Mouse (Mus musculus): ENCODE measurements around the gene Gm4791. TPM values are rescaled to one million over a fixed set of nuclear protein-coding genes. Genes with fewer than 3 reads are reported as not detected.

Gm4791 gene
- polyA plus RNA-seq, 1 experiment from 2014 or later = not detected

DNA sequence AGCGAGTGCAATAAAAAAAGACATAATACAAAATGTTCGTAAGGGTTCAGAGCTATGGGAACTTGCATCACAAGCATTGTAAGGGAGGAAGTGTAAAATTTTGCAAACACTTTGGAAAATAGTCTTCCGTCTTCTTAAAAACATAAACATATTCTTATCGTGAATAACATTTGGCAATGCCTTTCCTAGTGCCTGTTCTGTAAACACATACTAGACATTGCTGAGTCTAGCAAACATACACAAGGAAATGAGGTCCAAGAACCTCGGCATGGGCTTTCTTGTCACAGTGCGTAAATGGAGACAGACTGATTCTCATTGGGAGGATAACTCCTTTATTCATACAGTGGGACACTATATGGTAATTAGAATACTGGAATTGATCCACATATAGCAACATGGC is 43.0 kb downstream of the Gm4791 start:
- Histone ChIP-seq H3K4me3 (ENCODE audit: low read depth, low read length) (no peak overlapping the region), H3K4me2 (ENCODE audit: low read depth) (no peak overlapping the region), H3K9ac (ENCODE audit: low read length) (no peak overlapping the region), H3K9me3 (ENCODE audit: control insufficient read depth, low read length) (no peaks in the 10 kb centered on the region), H3K36me3 (ENCODE audit: control insufficient read depth, insufficient read depth, low read length) (no peaks in the 10 kb centered on the region), H3K4me1 (ENCODE audit: control insufficient read depth, insufficient read depth, low read length) (no peaks in the 10 kb centered on the region), H3K27me3 (ENCODE audit: control insufficient read depth, insufficient read depth, low read length) (no peaks in the 10 kb centered on the region), H3K27ac (ENCODE audit: low read depth, low read length) (no peak overlapping the region)
- DNase-seq (ENCODE audit: low spot score) (no peak), ATAC-seq (ENCODE audit: insufficient read depth, low FRiP score, low TSS enrichment) (no peak)
- 88% methylated on average over 6 of the region's 6 CpGs for WGBS
